Mouse (Mus musculus) liver, adult 2 months (tissue): ENCODE results near the gene Armh3. TPM values are rescaled to one million over a fixed set of nuclear protein-coding genes. Genes with fewer than 3 reads are reported as not detected.
A peak's percentile ranks its signal among the peaks of the same experiment; 100 is the strongest.

Experiments
- DNase-seq: peaks from one replicate; pipeline ENCODE4 v3.0.0-alpha.2; 2011; ENCODE audit warnings: low read depth, low spot score; ENCODE audit errors: extremely low read depth
- H3K27ac ChIP-seq: fragments of 200-500 bp; replicated peaks from 2 replicates; pipeline ENCODE4 v1.5.1; 2012; ENCODE audit warnings: low read depth, mild to moderate bottlenecking, control low read depth, inconsistent platforms, low read length; ENCODE audit not compliant: insufficient read depth
- H3K27me3 ChIP-seq: fragments of 200-500 bp; 2 replicates; pipeline ENCODE4 v1.6.1; 2012; ENCODE audit warnings: mild to moderate bottlenecking, moderate library complexity, low read length, inconsistent platforms; ENCODE audit not compliant: control insufficient read depth, insufficient read depth
- H3K36me3 ChIP-seq: fragments of 200-500 bp; 2 replicates; pipeline ENCODE4 v1.6.1; 2012; ENCODE audit warnings: low read length, inconsistent platforms; ENCODE audit not compliant: control insufficient read depth, insufficient read depth
- H3K4me1 ChIP-seq: fragments of 200-500 bp; 2 replicates; pipeline ENCODE4 v1.6.1; 2011; ENCODE audit warnings: low read length; ENCODE audit not compliant: control insufficient read depth, insufficient read depth
- H3K4me3 ChIP-seq: fragments of 200-500 bp; 2 replicates; pipeline ENCODE4 v1.5.1; 2011; ENCODE audit warnings: low read depth, mild to moderate bottlenecking, control low read depth, low read length, moderate library complexity; ENCODE audit not compliant: insufficient read depth
- H3K79me2 ChIP-seq: fragments of 200-500 bp; 2 replicates; pipeline ENCODE4 v1.6.1; 2012; ENCODE audit warnings: inconsistent platforms, mild to moderate bottlenecking, low read length, moderate library complexity; ENCODE audit not compliant: control insufficient read depth, insufficient read depth
- H3K9ac ChIP-seq: fragments of 200-500 bp; 2 replicates; pipeline ENCODE4 v1.6.1; 2012; ENCODE audit warnings: low read depth, mild to moderate bottlenecking, control low read depth, inconsistent platforms, low read length
- CTCF ChIP-seq: fragments of 200-500 bp; IDR thresholded peaks from 2 replicates; pipeline ENCODE4 v1.5.1; 2011; ENCODE audit warnings: low read depth, low read length, control low read depth
- POLR2A ChIP-seq: fragments of 200-500 bp; IDR thresholded peaks from 2 replicates; pipeline ENCODE4 v1.6.1; 2011; ENCODE audit warnings: low read length, control low read depth; ENCODE audit not compliant: insufficient read depth; ENCODE audit errors: extremely low read depth
- WGBS: fragments of 180-500 bp; shearing (Covaris S2); methylation state at CpG from one replicate; pipeline ENCODE4 v1.1.7; 2018; 5-methylcytosine and 5-hydroxymethylcytosine counted together
- polyA plus RNA-seq: library from polyadenylated mRNA; depleted of rRNA; stranded (reverse); fragments of >200 nt; gene quantifications from 2 replicates; pipeline ENCODE4 v1.2.3, GENCODE M21; 2012
- total RNA-seq: library from RNA; depleted of rRNA; stranded (reverse); fragments of >200 nt; gene quantifications from 2 replicates; pipeline ENCODE4 v1.2.3, GENCODE M21; 2014

Armh3 gene
- total and polyA plus RNA-seq, 2 experiments = 3.8 to 5.2 TPM

- TF ChIP-seq CTCF (no peak), POLR2A (no peak)
- H3K4me1 ChIP-seq = peaks cover 22% of the 10 kb centered on the region
- DNase-seq = no peak
- peak overlapping the region; percentile 68 for H3K27ac ChIP-seq
- no peak overlapping the region for H3K4me3 ChIP-seq
- H3K36me3 ChIP-seq = peaks cover 5% of the 10 kb centered on the region; the same call in 1 of the 2 replicates
- no peaks in the 10 kb centered on the region for H3K27me3 ChIP-seq
- H3K9ac ChIP-seq = peak overlapping the region; percentile 11; the same call in 1 of the 2 replicates
- peaks cover 22% of the 10 kb centered on the region; the same call in 1 of the 2 replicates for H3K79me2 ChIP-seq
- WGBS = 63% methylated on average over 14 of the region's 14 CpGs
Measured at GRCm38 (mm10) chr19:46040149-46040902, 42.0 kb upstream of the Armh3 start.

- H3K36me3 ChIP-seq = peaks cover 9% of the 10 kb centered on the region
- TF ChIP-seq POLR2A (peak; percentile 52; the same call in 1 of the 2 replicates), CTCF (no peak)
- H3K27ac ChIP-seq = peak overlapping the region; percentile 68
- peaks cover 20% of the 10 kb centered on the region; the same call in 1 of the 2 replicates for H3K79me2 ChIP-seq
- WGBS = 2% methylated on average over 26 of the region's 30 CpGs
- no peaks in the 10 kb centered on the region for H3K27me3 ChIP-seq
- DNase-seq = peak; percentile 61
- H3K4me1 ChIP-seq = peaks cover 22% of the 10 kb centered on the region
- H3K9ac ChIP-seq = peak overlapping the region; percentile 78
- H3K4me3 ChIP-seq = peak overlapping the region; percentile 69
Measured at GRCm38 (mm10) chr19:46039478-46039877, 41.2 kb upstream of the Armh3 start.

DNA sequence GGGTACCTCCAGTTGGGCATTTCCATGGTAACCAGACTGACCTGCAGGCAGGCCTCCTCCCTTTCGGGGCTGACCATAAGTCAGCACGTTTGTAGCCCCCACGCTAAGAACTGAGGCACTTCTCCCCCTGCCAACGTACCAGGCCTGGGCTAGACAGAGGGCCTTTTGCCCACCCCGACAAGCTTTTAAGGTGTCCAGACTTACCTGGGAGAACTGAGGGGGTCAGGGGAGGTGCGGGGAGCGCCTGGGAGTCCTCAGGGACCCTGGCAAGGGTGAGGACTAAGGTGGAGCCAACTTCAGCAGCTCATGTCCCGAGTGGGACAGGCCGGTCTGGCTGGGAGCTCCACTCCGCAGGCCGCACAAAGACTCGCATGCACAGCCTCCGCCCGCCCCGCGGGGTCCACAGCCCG lies 40.6 kb upstream of the Armh3 start:
- Histone ChIP-seq H3K4me3 (peak overlapping the region; percentile 69), H3K79me2 (peaks cover 16% of the 10 kb centered on the region; the same call in 1 of the 2 replicates), H3K27ac (no peak overlapping the region), H3K36me3 (peaks cover 13% of the 10 kb centered on the region), H3K27me3 (no peaks in the 10 kb centered on the region), H3K9ac (peak overlapping the region; percentile 65), H3K4me1 (peaks cover 22% of the 10 kb centered on the region)
- WGBS = 10% methylated on average over 17 of the region's 17 CpGs
- no peak for DNase-seq
- TF ChIP-seq POLR2A (no peak), CTCF (no peak)

DNA sequence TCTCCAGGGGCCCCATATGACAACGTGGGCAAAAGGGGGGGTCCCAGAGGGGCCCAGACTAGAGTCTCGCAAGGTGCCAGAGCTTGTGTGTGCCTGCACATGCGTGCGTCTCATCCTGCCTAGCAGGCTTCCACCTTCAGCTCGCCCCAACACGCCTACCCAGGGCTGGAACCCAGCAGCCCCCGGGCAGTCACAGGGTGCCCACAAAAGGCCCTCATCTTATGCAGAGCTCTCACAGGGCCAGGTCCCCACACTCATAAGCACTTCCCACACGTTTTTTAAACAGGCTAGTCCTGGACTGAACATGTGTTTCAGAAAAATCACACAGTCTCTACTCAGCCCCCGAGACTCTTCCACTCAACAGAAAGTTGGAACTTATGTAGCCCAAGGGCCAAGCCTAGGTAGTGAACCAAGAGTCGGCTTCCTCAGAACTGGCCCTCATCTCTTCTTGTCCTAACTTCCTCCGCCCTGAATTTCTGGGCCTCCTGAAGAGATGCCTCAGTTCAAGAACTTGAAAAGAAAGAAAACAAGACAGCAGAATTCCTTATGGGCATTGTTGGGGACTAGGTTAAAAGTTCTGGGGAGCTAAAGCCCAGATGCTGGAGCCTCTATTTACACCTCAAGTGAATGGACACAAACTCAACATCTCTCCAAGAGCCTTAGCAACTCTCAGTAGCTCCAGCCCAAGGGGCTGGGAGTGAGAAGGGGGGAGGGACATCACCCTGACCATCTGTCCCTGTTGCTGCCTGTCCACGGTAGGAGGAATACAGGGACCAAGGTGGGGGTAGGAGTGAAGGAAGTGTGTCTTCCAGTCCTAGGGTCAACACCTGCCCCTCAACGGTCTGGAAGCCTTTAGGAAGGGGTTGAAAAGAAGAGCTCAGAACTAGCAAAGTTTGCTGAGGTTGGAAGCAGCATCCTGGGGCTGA lies 39.9 kb upstream of the Armh3 start:
- WGBS = 57% methylated on average over 13 of the region's 13 CpGs
- H3K79me2 ChIP-seq = peaks cover 15% of the 10 kb centered on the region; the same call in 1 of the 2 replicates
- TF ChIP-seq CTCF (no peak), POLR2A (no peak)
- H3K4me3 ChIP-seq = 0 out of 2 replicates have a peak overlapping the region, but pooled peaks have one; percentile 69
- peaks cover 19% of the 10 kb centered on the region for H3K4me1 ChIP-seq
- peak overlapping the region; percentile 65 for H3K9ac ChIP-seq
- DNase-seq = no peak
- no peak overlapping the region for H3K27ac ChIP-seq
- H3K27me3 ChIP-seq = no peaks in the 10 kb centered on the region
- peaks cover 17% of the 10 kb centered on the region for H3K36me3 ChIP-seq

GRCm38 (mm10) chr19:46037243-46037924 lies 39.1 kb upstream of the Armh3 start:
- H3K4me3 ChIP-seq = no peak overlapping the region
- peaks cover 13% of the 10 kb centered on the region; the same call in 1 of the 2 replicates for H3K79me2 ChIP-seq
- 60% methylated on average over 6 of the region's 6 CpGs for WGBS
- no peak overlapping the region for H3K27ac ChIP-seq
- no peak for DNase-seq
- H3K27me3 ChIP-seq = no peaks in the 10 kb centered on the region
- H3K36me3 ChIP-seq = peaks cover 17% of the 10 kb centered on the region
- H3K9ac ChIP-seq = no peak overlapping the region
- no peak for TF ChIP-seq POLR2A
- TF ChIP-seq CTCF = no peak
- H3K4me1 ChIP-seq = peaks cover 12% of the 10 kb centered on the region
